Mouse (Mus musculus) neural tube, embryonic 14.5 days (tissue): ENCODE measurements at regions not wholly inside any gene's neighbourhood (a gene's known extent, or its start where the extent isn't known, plus 50 kb on each side); places are given as distances from the start of the nearest gene placed in this dataset.

Experiments
- ATAC-seq: fragments of 200-750 bp; cut with Nextera tagmentation; 2 replicates; pipeline ENCODE4 v1.8.0; 2017; ENCODE audit warnings: low read depth, mild to moderate bottlenecking, moderate TSS enrichment, moderate library complexity
- H3K27ac ChIP-seq: fragments of 300-500 bp; sonication (generic); 2 replicates; pipeline ENCODE4 v1.5.1; 2014; ENCODE audit warnings: low read depth, mild to moderate bottlenecking, control low read depth, low read length, moderate library complexity, mixed read lengths
- H3K27me3 ChIP-seq: fragments of 300-500 bp; sonication (generic); 2 replicates; pipeline ENCODE4 v1.6.1; 2014; ENCODE audit warnings: low read length; ENCODE audit not compliant: control insufficient read depth, insufficient read depth
- H3K36me3 ChIP-seq: fragments of 300-500 bp; sonication (generic); 2 replicates; pipeline ENCODE4 v1.6.1; 2014; ENCODE audit warnings: low read length, mixed read lengths; ENCODE audit not compliant: control insufficient read depth, insufficient read depth
- H3K4me1 ChIP-seq: fragments of 300-500 bp; sonication (generic); 2 replicates; pipeline ENCODE4 v1.6.1; 2014; ENCODE audit warnings: low read length; ENCODE audit not compliant: control insufficient read depth, insufficient read depth
- H3K4me2 ChIP-seq: fragments of 300-500 bp; sonication (generic); 2 replicates; pipeline ENCODE4 v1.6.1; 2014; ENCODE audit warnings: mild to moderate bottlenecking, low read depth, low read length, control low read depth
- H3K4me3 ChIP-seq: fragments of 300-500 bp; sonication (generic); 2 replicates; pipeline ENCODE4 v1.5.1; 2014; ENCODE audit warnings: low read depth, low read length, control low read depth, mixed read lengths
- H3K9ac ChIP-seq: fragments of 300-500 bp; sonication (generic); replicated peaks from 2 replicates; pipeline ENCODE4 v1.6.1; 2014; ENCODE audit warnings: low read depth, mild to moderate bottlenecking, control low read depth, low read length, mixed read lengths
- H3K9me3 ChIP-seq: fragments of 300-500 bp; sonication (generic); 2 replicates; pipeline ENCODE4 v1.6.1; 2016; ENCODE audit warnings: low read length; ENCODE audit not compliant: control insufficient read depth
- WGBS: fragments of 180-500 bp; shearing (Covaris S2); extraction: QIAGEN DNeasy Blood & Tissue Kit; methylation state at CpG from one replicate; pipeline ENCODE4 v1.1.7; 2014; 5-methylcytosine and 5-hydroxymethylcytosine counted together

- no peaks in the 10 kb centered on the region for H3K27me3 ChIP-seq
- ATAC-seq: peak; percentile 58; the same call in 1 of the 2 replicates
- H3K4me2 ChIP-seq: no peak overlapping the region
- no peaks in the 10 kb centered on the region for H3K4me1 ChIP-seq
- 45% methylated on average over 11 of the region's 11 CpGs for WGBS
- H3K9ac ChIP-seq: no peak overlapping the region
- H3K27ac ChIP-seq: no peak overlapping the region
- H3K4me3 ChIP-seq: no peak overlapping the region
- no peaks in the 10 kb centered on the region for H3K9me3 ChIP-seq
- no peaks in the 10 kb centered on the region for H3K36me3 ChIP-seq
Measured at GRCm38 (mm10) chr13:72849841-72850240, 221.2 kb downstream of the Irx2 start.

- H3K27me3 ChIP-seq: no peaks in the 10 kb centered on the region
- 52% methylated on average over 4 of the region's 4 CpGs for WGBS
- H3K4me2 ChIP-seq: no peak overlapping the region
- no peak overlapping the region for H3K4me3 ChIP-seq
- no peaks in the 10 kb centered on the region for H3K4me1 ChIP-seq
- H3K27ac ChIP-seq: no peak overlapping the region
- no peak for ATAC-seq
- H3K9ac ChIP-seq: no peak overlapping the region
- no peaks in the 10 kb centered on the region for H3K9me3 ChIP-seq
- H3K36me3 ChIP-seq: no peaks in the 10 kb centered on the region
Measured at GRCm38 (mm10) chr13:72852896-72853295, 224.3 kb downstream of the Irx2 start.

- H3K4me2 ChIP-seq: no peak overlapping the region
- H3K27me3 ChIP-seq: no peaks in the 10 kb centered on the region
- no peaks in the 10 kb centered on the region for H3K36me3 ChIP-seq
- no peak overlapping the region for H3K9ac ChIP-seq
- no peak for ATAC-seq
- no peaks in the 10 kb centered on the region for H3K4me1 ChIP-seq
- no peak overlapping the region for H3K27ac ChIP-seq
- H3K9me3 ChIP-seq: no peaks in the 10 kb centered on the region
- H3K4me3 ChIP-seq: no peak overlapping the region
Measured at GRCm38 (mm10) chr13:72875921-72876320, 247.3 kb downstream of the Irx2 start.

- WGBS: 17% methylated on average over 11 of the region's 11 CpGs
- Histone ChIP-seq H3K27me3 (peaks cover 7% of the 10 kb centered on the region), H3K9ac (no peak overlapping the region), H3K36me3 (no peaks in the 10 kb centered on the region), H3K27ac (no peak overlapping the region), H3K4me2 (no peak overlapping the region), H3K4me3 (no peak overlapping the region), H3K9me3 (no peaks in the 10 kb centered on the region), H3K4me1 (0 out of 2 replicates have a peak, but pooled peaks cover 5% of the 10 kb centered on the region)
- peak; percentile 90 for ATAC-seq
Measured at GRCm38 (mm10) chr13:72894982-72895381, 266.4 kb downstream of the Irx2 start.

GRCm38 (mm10) chr13:72902576-72902975 lies 274.0 kb downstream of the Irx2 start:
- Histone ChIP-seq H3K27me3 (peaks cover 4% of the 10 kb centered on the region), H3K36me3 (no peaks in the 10 kb centered on the region), H3K4me1 (no peaks in the 10 kb centered on the region), H3K27ac (no peak overlapping the region), H3K9me3 (no peaks in the 10 kb centered on the region), H3K9ac (no peak overlapping the region), H3K4me2 (no peak overlapping the region), H3K4me3 (no peak overlapping the region)
- WGBS: 35% methylated on average over 2 of the region's 2 CpGs
- no peak for ATAC-seq

- WGBS: 84% methylated on average over 4 of the region's 4 CpGs
- Histone ChIP-seq H3K9me3 (no peaks in the 10 kb centered on the region), H3K27me3 (no peaks in the 10 kb centered on the region), H3K36me3 (no peaks in the 10 kb centered on the region), H3K4me3 (no peak overlapping the region), H3K4me1 (no peaks in the 10 kb centered on the region), H3K27ac (no peak overlapping the region), H3K4me2 (no peak overlapping the region), H3K9ac (no peak overlapping the region)
- ATAC-seq: no peak
Measured at GRCm38 (mm10) chr13:72918895-72919294, 290.3 kb downstream of the Irx2 start.

- H3K4me3 ChIP-seq: no peak overlapping the region
- no peak overlapping the region for H3K4me2 ChIP-seq
- no peak overlapping the region for H3K9ac ChIP-seq
- no peaks in the 10 kb centered on the region for H3K9me3 ChIP-seq
- no peaks in the 10 kb centered on the region for H3K27me3 ChIP-seq
- 41% methylated on average over 1 of the region's 1 CpGs for WGBS
- H3K4me1 ChIP-seq: no peaks in the 10 kb centered on the region
- no peak for ATAC-seq
- no peaks in the 10 kb centered on the region for H3K36me3 ChIP-seq
- no peak overlapping the region for H3K27ac ChIP-seq
Measured at GRCm38 (mm10) chr13:72920368-72920767, 291.7 kb downstream of the Irx2 start.

- Histone ChIP-seq H3K27ac (no peak overlapping the region), H3K4me3 (no peak overlapping the region), H3K4me2 (no peak overlapping the region), H3K4me1 (no peaks in the 10 kb centered on the region), H3K9me3 (no peaks in the 10 kb centered on the region), H3K36me3 (no peaks in the 10 kb centered on the region), H3K9ac (no peak overlapping the region), H3K27me3 (no peaks in the 10 kb centered on the region)
- 50% methylated on average over 6 of the region's 6 CpGs for WGBS
- no peak for ATAC-seq
Measured at GRCm38 (mm10) chr13:72924560-72925135, 296.0 kb downstream of the Irx2 start.

GRCm38 (mm10) chr13:72937246-72937645 lies 308.6 kb downstream of the Irx2 start:
- Histone ChIP-seq H3K4me3 (no peak overlapping the region), H3K27ac (no peak overlapping the region), H3K36me3 (no peaks in the 10 kb centered on the region), H3K4me1 (no peaks in the 10 kb centered on the region), H3K9me3 (no peaks in the 10 kb centered on the region), H3K27me3 (no peaks in the 10 kb centered on the region), H3K4me2 (no peak overlapping the region), H3K9ac (no peak overlapping the region)
- WGBS: 89% methylated on average over 4 of the region's 4 CpGs
- ATAC-seq: no peak
